ENCODE assay signal across 27 mouse cellular contexts in the genomic region with DNA sequence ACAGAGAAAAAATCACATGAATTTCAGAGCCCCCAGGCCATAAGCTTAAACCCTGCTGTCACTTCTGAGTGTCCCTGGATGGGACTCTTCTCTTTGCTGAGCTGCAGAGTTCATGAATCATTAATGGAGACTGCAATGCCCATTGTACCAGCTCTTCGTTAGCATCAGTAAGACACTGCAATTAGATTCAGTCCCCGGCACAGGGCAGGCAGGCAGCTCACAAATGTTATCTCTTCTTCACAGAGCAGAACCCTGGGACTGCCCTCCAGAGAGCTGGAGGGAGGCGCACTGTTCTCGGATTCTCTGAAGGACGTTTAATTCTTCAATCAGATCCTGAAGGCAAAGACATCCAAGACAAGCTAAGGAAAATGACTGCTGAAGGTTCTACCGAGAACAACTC.
A peak's percentile ranks its signal among the peaks of the same experiment; 100 is the strongest.
DNase-seq lines count a peak whose midpoint lies in the region; ATAC-seq lines count a peak whose summit lies in the region.
"Had no signal": no experiment of that assay in that cellular context is flagged by ENCODE, and none has a peak within 500 bp of the region (broad histone marks: within the 10 kb centered on the region; RNA-seq: fewer than 3 reads in every experiment).

No protein-coding gene starts in this region.

- H3K4me3 ChIP-seq in midbrain, embryonic 12.5 days = no peak overlapping the region
- no peak overlapping the region for H3K4me3 ChIP-seq in midbrain, embryonic 15.5 days
- no peak overlapping the region for H3K4me3 ChIP-seq in midbrain, embryonic 14.5 days (replicated peaks; ENCODE audit: low read depth, low read length)
- H3K4me3 ChIP-seq in midbrain, embryonic 16.5 days (ENCODE audit: low read depth, low read length) = no peak overlapping the region
- H3K4me3 ChIP-seq: embryonic facial prominence, embryonic 13.5 days; embryonic facial prominence, embryonic 15.5 days; erythroblast, embryonic 14.5 days; forebrain, embryonic 10.5 days; forebrain, embryonic 12.5 days had no signal

- 0 out of 2 replicates have a peak, but pooled peaks cover 4% of the 10 kb centered on the region for H3K9me3 ChIP-seq in midbrain, embryonic 12.5 days
- no peaks in the 10 kb centered on the region for H3K9me3 ChIP-seq in midbrain, embryonic 15.5 days
- H3K9me3 ChIP-seq in midbrain, embryonic 14.5 days (ENCODE audit: control insufficient read depth, low read length) = no peaks in the 10 kb centered on the region
- H3K9me3 ChIP-seq in midbrain, embryonic 16.5 days (replicated peaks; ENCODE audit: control insufficient read depth, low read length, poor library complexity, severe bottlenecking) = no peaks in the 10 kb centered on the region
- H3K9me3 ChIP-seq: embryonic facial prominence, embryonic 13.5 days; embryonic facial prominence, embryonic 15.5 days; forebrain, embryonic 10.5 days; forebrain, embryonic 12.5 days had no signal

- peak overlapping the region; percentile 35; the same call in 1 of the 2 replicates for H3K27ac ChIP-seq in midbrain, embryonic 12.5 days (replicated peaks)
- no peak overlapping the region for H3K27ac ChIP-seq in midbrain, embryonic 15.5 days
- H3K27ac ChIP-seq in midbrain, embryonic 14.5 days (replicated peaks; ENCODE audit: low read depth, low read length) = 0 out of 2 replicates have a peak overlapping the region, but pooled peaks have one; percentile 28
- no peak overlapping the region for H3K27ac ChIP-seq in midbrain, embryonic 16.5 days (ENCODE audit: low read length)
- H3K27ac ChIP-seq: embryonic facial prominence, embryonic 13.5 days; embryonic facial prominence, embryonic 15.5 days; forebrain, embryonic 10.5 days; forebrain, embryonic 12.5 days had no signal

- intact Hi-C loops in heart, postnatal 10 days (cut with DNase I) = no loop called here

- no peak overlapping the region for H3K9ac ChIP-seq in midbrain, embryonic 12.5 days (replicated peaks)
- no peak overlapping the region for H3K9ac ChIP-seq in midbrain, embryonic 15.5 days
- H3K9ac ChIP-seq in midbrain, embryonic 14.5 days (replicated peaks; ENCODE audit: low read length) = no peak overlapping the region
- H3K9ac ChIP-seq in midbrain, embryonic 16.5 days (ENCODE audit: low read depth, low read length) = no peak overlapping the region
- H3K9ac ChIP-seq: embryonic facial prominence, embryonic 13.5 days; embryonic facial prominence, embryonic 15.5 days; forebrain, embryonic 12.5 days had no signal

- WGBS in midbrain, embryonic 12.5 days = 51% methylated on average over 6 of the region's 6 CpGs
- WGBS in midbrain, embryonic 15.5 days = 26% methylated on average over 6 of the region's 6 CpGs
- 24% methylated on average over 6 of the region's 6 CpGs for WGBS in midbrain, embryonic 14.5 days
- WGBS in midbrain, embryonic 16.5 days = 34% methylated on average over 6 of the region's 6 CpGs

- H3K4me1 ChIP-seq in midbrain, embryonic 12.5 days = no peaks in the 10 kb centered on the region
- no peaks in the 10 kb centered on the region for H3K4me1 ChIP-seq in midbrain, embryonic 15.5 days
- H3K4me1 ChIP-seq in midbrain, embryonic 14.5 days (ENCODE audit: control insufficient read depth, insufficient read depth, low read length) = no peaks in the 10 kb centered on the region
- H3K4me1 ChIP-seq in midbrain, embryonic 16.5 days (ENCODE audit: control insufficient read depth, insufficient read depth, low read length) = no peaks in the 10 kb centered on the region
- H3K4me1 ChIP-seq: embryonic facial prominence, embryonic 13.5 days; embryonic facial prominence, embryonic 15.5 days; forebrain, embryonic 10.5 days; forebrain, embryonic 12.5 days had no signal

- H3K36me3 ChIP-seq in midbrain, embryonic 12.5 days = no peaks in the 10 kb centered on the region
- no peaks in the 10 kb centered on the region for H3K36me3 ChIP-seq in midbrain, embryonic 15.5 days (replicated peaks)
- H3K36me3 ChIP-seq in midbrain, embryonic 14.5 days (ENCODE audit: control insufficient read depth, insufficient read depth, low read length) = no peaks in the 10 kb centered on the region
- H3K36me3 ChIP-seq in midbrain, embryonic 16.5 days (ENCODE audit: control insufficient read depth, insufficient read depth, low read length) = no peaks in the 10 kb centered on the region
- H3K36me3 ChIP-seq: embryonic facial prominence, embryonic 13.5 days; embryonic facial prominence, embryonic 15.5 days; forebrain, embryonic 10.5 days; forebrain, embryonic 12.5 days had no signal

- H3K4me2 ChIP-seq in midbrain, embryonic 12.5 days (replicated peaks) = no peak overlapping the region
- H3K4me2 ChIP-seq in midbrain, embryonic 15.5 days = no peak overlapping the region
- no peak overlapping the region for H3K4me2 ChIP-seq in midbrain, embryonic 14.5 days (ENCODE audit: low read length)
- H3K4me2 ChIP-seq in midbrain, embryonic 16.5 days (ENCODE audit: low read length) = no peak overlapping the region
- H3K4me2 ChIP-seq: embryonic facial prominence, embryonic 13.5 days; embryonic facial prominence, embryonic 15.5 days; forebrain, embryonic 12.5 days had no signal

- 0 out of 2 replicates have a peak, but pooled peaks have one; percentile 30 for ATAC-seq in midbrain, embryonic 12.5 days (ENCODE audit: low FRiP score, low read depth)
- ATAC-seq in midbrain, embryonic 15.5 days (replicated peaks) = no peak
- no peak; the same call in 1 of the 2 replicates for ATAC-seq in midbrain, embryonic 14.5 days (ENCODE audit: low FRiP score, low TSS enrichment)
- no peak for ATAC-seq in midbrain, embryonic 16.5 days
- ATAC-seq: CD4-positive, CD25-positive, alpha-beta regulatory T cell, adult 4 months; forebrain, embryonic 14.5 days; forebrain, embryonic 16.5 days had no signal

- H3K27me3 ChIP-seq in midbrain, embryonic 12.5 days = no peaks in the 10 kb centered on the region
- no peaks in the 10 kb centered on the region for H3K27me3 ChIP-seq in midbrain, embryonic 15.5 days (replicated peaks)
- H3K27me3 ChIP-seq in midbrain, embryonic 14.5 days (ENCODE audit: control insufficient read depth, insufficient read depth, low read length) = no peaks in the 10 kb centered on the region
- no peaks in the 10 kb centered on the region for H3K27me3 ChIP-seq in midbrain, embryonic 16.5 days (ENCODE audit: control insufficient read depth, insufficient read depth, low read depth, low read length)
- H3K27me3 ChIP-seq: CH12.LX; embryonic facial prominence, embryonic 13.5 days; embryonic facial prominence, embryonic 15.5 days; forebrain, embryonic 12.5 days had no signal

- peak; percentile 74 for DNase-seq in heart, adult 11 months
- DNase-seq in heart, postnatal 10 days = no peak
- DNase-seq in midbrain, embryonic 14.5 days = peak; percentile 63
- DNase-seq in ES-CJ7 (ENCODE audit: low read depth, low spot score) = peak; percentile 20
- no peak for DNase-seq in cerebellum, adult 8-10 months
- DNase-seq: adrenal gland, adult 2 months; adrenal gland, postnatal 10 days; adrenal gland, postnatal 25 days; B cell, adult 2 months; cerebellum, adult 11-12 months; cerebellum, adult 2 months; cerebellum, adult 9-11 months; cerebellum, postnatal 14 days; cerebellum, postnatal 36 days; embryo, embryonic 11 days had no signal

Comparison
In these comparisons a context has a peak if more than half of its experiments do, and no peak if none do; other contexts are left out.
1. DNase-seq: peak in heart, adult 11 months (single experiment), midbrain, embryonic 14.5 days (single experiment) and ES-CJ7 (single experiment); none in heart, postnatal 10 days (0 of 2) and cerebellum, adult 8-10 months (single experiment).
2. H3K27ac ChIP-seq: peak in midbrain, embryonic 12.5 days (single experiment) and midbrain, embryonic 14.5 days (single experiment); none in midbrain, embryonic 15.5 days (single experiment) and midbrain, embryonic 16.5 days (single experiment).